Comparison of ENCODE assay signal across 8 mouse cellular contexts in the genomic region with DNA sequence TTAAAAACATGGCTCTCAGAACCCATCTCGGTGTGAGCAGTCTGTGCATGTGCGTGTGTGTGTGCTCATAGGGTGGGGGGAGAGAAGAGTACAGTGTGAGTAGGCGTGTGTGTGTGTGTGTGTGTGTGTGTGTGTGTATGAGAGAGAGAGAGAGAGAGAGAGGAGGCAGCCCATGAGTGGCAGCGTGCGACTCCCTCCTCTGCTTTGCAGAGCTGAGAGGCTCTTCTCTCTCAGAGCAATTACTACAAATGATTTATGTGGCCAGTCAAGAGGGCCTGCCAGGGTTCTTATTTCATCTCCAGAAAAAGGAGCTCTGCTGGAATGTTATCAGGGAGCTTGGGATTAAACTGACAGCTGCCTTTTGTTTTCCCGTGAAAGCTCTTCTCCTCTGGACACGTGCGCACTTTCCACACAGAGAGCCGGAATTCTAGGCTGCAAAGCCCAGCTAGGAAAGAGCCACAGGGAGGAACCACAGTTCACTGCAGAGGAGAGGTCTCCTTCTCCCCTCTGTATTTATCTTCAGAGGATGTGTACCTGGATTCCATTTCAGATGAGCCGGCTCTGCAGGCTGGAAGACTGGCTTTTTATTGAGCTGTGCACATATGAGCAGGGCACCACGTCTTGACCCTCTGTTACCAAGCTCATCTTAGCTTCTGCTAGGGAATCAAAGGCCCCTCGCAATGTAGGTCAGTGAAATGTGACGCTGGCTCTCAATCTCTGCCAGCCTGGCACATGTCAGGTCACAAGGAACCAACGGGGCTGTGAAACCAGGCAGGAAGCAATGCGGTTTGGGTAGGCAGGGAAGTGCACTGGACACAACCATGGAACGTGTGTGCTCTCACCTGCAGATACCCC.
A peak's percentile ranks its signal among the peaks of the same experiment; 100 is the strongest.
DNase-seq lines count a peak whose midpoint lies in the region; ATAC-seq lines count a peak whose summit lies in the region.

No protein-coding gene starts in this region.

- H3K4me3 ChIP-seq in heart, embryonic 10.5 days, result 0 out of 2 replicates have a peak overlapping the region, but pooled peaks have one; percentile 23
- H3K4me3 ChIP-seq in heart, embryonic 11.5 days (ENCODE audit: low read depth, low read length), result no peak overlapping the region
- H3K4me3 ChIP-seq in limb, embryonic 10.5 days, result no peak overlapping the region
- H3K4me3 ChIP-seq in neural tube, embryonic 15.5 days (replicated peaks), result no peak overlapping the region

- H3K9me3 ChIP-seq in heart, embryonic 10.5 days, result no peaks in the 10 kb centered on the region
- H3K9me3 ChIP-seq in heart, embryonic 11.5 days (replicated peaks; ENCODE audit: control insufficient read depth, low read length), result no peaks in the 10 kb centered on the region
- no peaks in the 10 kb centered on the region for H3K9me3 ChIP-seq in limb, embryonic 10.5 days (replicated peaks)
- H3K9me3 ChIP-seq in neural tube, embryonic 15.5 days (replicated peaks), result no peaks in the 10 kb centered on the region

- peak; percentile 46; the same call in 1 of the 2 replicates for ATAC-seq in heart, embryonic 11.5 days (replicated peaks; ENCODE audit: insufficient number of reproducible peaks, low FRiP score, low TSS enrichment)
- ATAC-seq in neural tube, embryonic 15.5 days (ENCODE audit: low FRiP score), result peak; percentile 66
- ATAC-seq in activated CD4-positive, CD25-positive, alpha-beta regulatory T cell, adult 4 months, result no peak

- H3K27me3 ChIP-seq in heart, embryonic 10.5 days (ENCODE audit: insufficient read depth, poor library complexity, severe bottlenecking), result no peaks in the 10 kb centered on the region
- H3K27me3 ChIP-seq in heart, embryonic 11.5 days (ENCODE audit: control insufficient read depth, insufficient read depth, low read length), result no peaks in the 10 kb centered on the region
- H3K27me3 ChIP-seq in limb, embryonic 10.5 days (ENCODE audit: low read depth, poor library complexity, severe bottlenecking), result no peaks in the 10 kb centered on the region
- H3K27me3 ChIP-seq in neural tube, embryonic 15.5 days (replicated peaks), result no peaks in the 10 kb centered on the region

- peaks cover 17% of the 10 kb centered on the region for H3K4me1 ChIP-seq in heart, embryonic 10.5 days
- H3K4me1 ChIP-seq in heart, embryonic 11.5 days (ENCODE audit: control insufficient read depth, insufficient read depth, low read length), result peaks cover 16% of the 10 kb centered on the region
- peaks cover 19% of the 10 kb centered on the region for H3K4me1 ChIP-seq in limb, embryonic 10.5 days
- H3K4me1 ChIP-seq in neural tube, embryonic 15.5 days, result peaks cover 18% of the 10 kb centered on the region

- no peaks in the 10 kb centered on the region for H3K36me3 ChIP-seq in heart, embryonic 10.5 days
- H3K36me3 ChIP-seq in heart, embryonic 11.5 days (ENCODE audit: control insufficient read depth, insufficient read depth, low read length), result no peaks in the 10 kb centered on the region
- no peaks in the 10 kb centered on the region for H3K36me3 ChIP-seq in limb, embryonic 10.5 days
- no peaks in the 10 kb centered on the region for H3K36me3 ChIP-seq in neural tube, embryonic 15.5 days

- WGBS in heart, embryonic 10.5 days, result 33% methylated on average over 16 of the region's 16 CpGs
- WGBS in heart, embryonic 11.5 days (ENCODE audit: insufficient replicate concordance), result 32% methylated on average over 16 of the region's 16 CpGs
- WGBS in limb, embryonic 10.5 days, result 18% methylated on average over 16 of the region's 16 CpGs
- 12% methylated on average over 16 of the region's 16 CpGs for WGBS in neural tube, embryonic 15.5 days

- DNase-seq in heart, embryonic 10.5 days (ENCODE audit: low spot score), result no peak
- no peak for DNase-seq in heart, postnatal 4 days
- DNase-seq in embryo, embryonic 10 days (ENCODE audit: low spot score), result peak; percentile 63
- peak; percentile 44 for DNase-seq in limb, embryonic 10.5 days (ENCODE audit: low spot score)
- no peak for DNase-seq in B cell, adult 2 months

- peak overlapping the region; percentile 27; the same call in 1 of the 2 replicates for H3K4me2 ChIP-seq in heart, embryonic 11.5 days
- H3K4me2 ChIP-seq in neural tube, embryonic 15.5 days, result peak overlapping the region; percentile 28

- no peak overlapping the region for H3K9ac ChIP-seq in heart, embryonic 11.5 days (ENCODE audit: low read depth, low read length)
- 0 out of 2 replicates have a peak overlapping the region, but pooled peaks have one; percentile 7 for H3K9ac ChIP-seq in neural tube, embryonic 15.5 days (replicated peaks)

- peak overlapping the region; percentile 69 for H3K27ac ChIP-seq in heart, embryonic 10.5 days
- H3K27ac ChIP-seq in heart, embryonic 11.5 days (ENCODE audit: low read depth, low read length), result peak overlapping the region; percentile 0; the same call in 1 of the 2 replicates
- peak overlapping the region; percentile 57 for H3K27ac ChIP-seq in limb, embryonic 10.5 days
- peak overlapping the region; percentile 88 for H3K27ac ChIP-seq in neural tube, embryonic 15.5 days (replicated peaks)

Comparison
In these comparisons a context has a peak if more than half of its experiments do, and no peak if none do; other contexts are left out.
1. DNase-seq: peak in embryo, embryonic 10 days (single experiment) and limb, embryonic 10.5 days (single experiment); none in heart, embryonic 10.5 days (single experiment), heart, postnatal 4 days (single experiment) and B cell, adult 2 months (0 of 2).
2. H3K27ac ChIP-seq: peak in every context shown above with its lines; median percentile 88 in neural tube, embryonic 15.5 days; 69 in heart, embryonic 10.5 days; 57 in limb, embryonic 10.5 days; 0 in heart, embryonic 11.5 days.